Mouse (Mus musculus): Measurements from ENCODE around the gene Nxpe3.
"Not testable (repeated sequence)": the region's sequence is repeated elsewhere in the genome, so short reads cannot be mapped to it uniquely, and the experiment has no call there.

Nxpe3 gene

DNA sequence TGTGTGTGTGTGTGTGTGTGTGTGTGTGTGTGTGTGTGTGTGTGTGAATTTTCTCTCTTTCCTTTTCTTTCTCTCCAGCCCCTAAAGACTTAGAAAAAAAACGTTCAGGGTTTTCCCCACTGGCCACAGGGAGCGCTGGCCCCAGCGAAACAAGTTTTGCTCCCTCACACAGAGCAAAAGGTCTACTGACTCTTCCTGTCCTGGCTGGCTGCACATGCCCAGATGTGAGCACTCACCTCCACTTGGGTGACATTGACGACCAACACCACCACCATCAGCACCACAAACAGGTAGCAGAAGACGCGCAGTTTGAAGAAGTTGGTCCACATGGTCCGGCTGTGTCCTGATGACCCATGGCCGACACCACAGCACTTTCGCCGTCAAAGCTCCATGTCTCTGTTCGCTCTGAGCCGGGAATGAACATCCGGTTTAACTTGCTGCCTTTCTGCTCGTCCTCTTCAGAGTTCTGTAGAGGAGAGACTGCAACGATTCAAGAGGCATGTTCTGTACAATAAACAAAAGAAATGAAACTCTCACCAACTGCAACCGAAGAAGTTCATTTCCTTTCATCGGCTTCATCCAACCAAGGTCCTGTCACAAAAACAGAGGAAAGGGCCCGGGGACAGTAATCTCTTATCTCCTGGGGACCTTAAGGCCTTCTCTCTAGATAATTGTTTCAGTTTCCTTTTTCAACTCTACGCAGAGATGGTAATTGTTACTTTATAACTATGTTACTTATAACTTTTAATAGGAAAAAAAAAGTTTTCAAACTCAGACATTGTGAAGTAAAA, 4.5 kb downstream of the Nxpe3 start:
- no peak for DNase-seq (ENCODE audit: low read depth, low spot score)

DNA sequence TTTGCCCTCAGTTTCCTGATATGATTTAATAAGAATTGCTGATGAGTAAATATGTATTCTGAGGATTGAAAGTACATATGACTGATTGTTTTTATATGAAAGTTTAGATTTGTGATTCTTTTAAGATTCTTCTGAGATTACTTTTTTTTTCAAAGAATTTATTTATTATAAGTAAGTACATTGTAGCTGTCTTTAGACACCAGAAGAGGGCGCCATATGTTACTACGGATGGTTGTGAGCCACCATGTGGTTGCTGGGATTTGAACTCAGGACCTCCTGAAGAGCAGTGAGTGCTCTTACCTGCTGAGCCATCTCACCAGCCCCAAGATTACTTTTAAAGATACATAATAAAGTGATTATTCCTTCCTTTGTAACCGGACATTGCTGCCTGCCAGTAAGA, 5.6 kb downstream of the Nxpe3 start:
- no peak for DNase-seq (ENCODE audit: low read depth, low spot score)

GRCm38 (mm10) chr16:55888584-55888960, 6.5 kb downstream of the Nxpe3 start:
- DNase-seq (ENCODE audit: low read depth, low spot score) = no peak

DNA sequence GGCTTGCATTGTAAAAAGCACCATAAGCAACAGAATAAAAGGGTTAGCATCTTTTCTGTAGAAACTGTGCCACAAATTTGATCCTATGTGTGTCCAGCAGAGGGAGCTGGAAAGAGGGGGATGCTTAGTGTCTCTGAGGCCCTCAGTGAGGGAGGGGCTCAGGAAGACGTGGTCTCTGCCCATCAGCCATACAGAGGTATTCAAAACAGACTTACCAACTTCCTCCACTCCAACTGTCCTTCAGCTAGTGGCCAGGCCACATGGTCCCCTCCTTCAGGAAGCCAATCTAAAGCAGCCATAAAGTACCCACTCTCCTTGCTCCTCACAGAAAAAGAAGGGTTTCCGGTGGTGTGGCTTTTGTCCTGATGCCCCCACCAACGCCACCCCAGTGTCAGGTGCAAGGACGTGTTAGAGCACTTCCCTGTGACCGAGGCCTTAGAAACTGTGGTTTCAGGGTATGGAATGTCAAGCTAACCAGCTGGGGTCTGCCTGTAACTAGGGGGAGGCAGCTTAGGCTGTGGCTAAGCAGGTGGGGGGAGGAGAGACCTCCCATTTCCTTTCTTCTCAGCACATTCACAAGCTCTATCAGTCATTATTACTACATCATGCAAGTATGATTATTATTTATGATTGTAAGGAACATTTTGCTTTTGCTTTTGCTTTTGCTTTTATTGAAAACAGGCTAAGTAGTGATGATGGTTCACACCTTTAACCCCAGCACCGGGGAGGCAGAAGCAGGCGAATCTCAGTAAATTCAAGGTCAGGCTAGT, 7.1 kb downstream of the Nxpe3 start:
- peak; percentile 52 for DNase-seq (ENCODE audit: low read depth, low spot score)

GRCm38 (mm10) chr16:55884246-55884645, 10.8 kb downstream of the Nxpe3 start:
- DNase-seq (ENCODE audit: low read depth, low spot score) = no peak

DNA sequence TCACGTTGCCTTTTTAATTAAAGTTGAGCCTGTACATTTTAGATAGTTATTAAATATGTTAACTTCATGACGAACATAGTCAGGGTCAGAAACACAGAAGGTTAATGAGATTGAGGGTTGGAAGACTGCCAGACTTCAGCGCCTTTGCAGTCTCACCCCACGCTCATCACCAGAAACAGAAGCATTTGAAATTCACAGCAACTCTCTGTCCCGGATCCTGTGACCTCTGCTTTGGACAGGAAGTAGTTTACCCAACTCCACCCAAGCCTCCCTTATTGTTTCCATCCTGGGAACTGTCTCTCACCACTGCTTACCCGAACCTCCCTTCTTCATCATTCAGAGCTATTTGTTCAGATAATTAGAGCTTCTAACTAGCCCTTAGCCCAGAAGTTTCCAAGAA, 19.1 kb downstream of the Nxpe3 start:
- no peak for DNase-seq (ENCODE audit: low read depth, low spot score)

GRCm38 (mm10) chr16:55863832-55864231, 31.3 kb downstream of the Nxpe3 start:
- DNase-seq (ENCODE audit: low read depth, low spot score) = no peak

- peak; percentile 92 for DNase-seq (ENCODE audit: low read depth, low spot score)
These were observed 31.8 kb downstream of the Nxpe3 start for GRCm38 (mm10) chr16:55863149-55863815.

DNA sequence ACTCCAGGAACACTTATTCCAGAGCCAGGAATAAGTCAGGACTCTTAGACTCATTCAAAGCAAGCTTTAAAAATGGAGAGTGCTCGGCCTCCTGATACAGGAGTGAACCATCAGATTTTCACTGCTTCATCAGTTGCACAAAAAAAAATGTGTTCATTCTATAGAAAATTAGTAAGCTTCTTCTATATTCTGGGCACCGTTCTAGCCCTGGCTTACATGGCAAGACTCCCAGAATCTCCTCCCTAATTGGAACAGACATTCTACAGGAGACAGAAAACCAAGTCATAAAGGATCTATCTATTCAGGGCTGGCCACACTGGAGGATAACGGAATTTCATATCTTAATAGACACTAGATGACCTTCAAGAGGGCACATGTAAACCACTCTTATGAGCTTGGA, 34.0 kb downstream of the Nxpe3 start:
- DNase-seq (ENCODE audit: low read depth, low spot score) = peak; percentile 71

DNA sequence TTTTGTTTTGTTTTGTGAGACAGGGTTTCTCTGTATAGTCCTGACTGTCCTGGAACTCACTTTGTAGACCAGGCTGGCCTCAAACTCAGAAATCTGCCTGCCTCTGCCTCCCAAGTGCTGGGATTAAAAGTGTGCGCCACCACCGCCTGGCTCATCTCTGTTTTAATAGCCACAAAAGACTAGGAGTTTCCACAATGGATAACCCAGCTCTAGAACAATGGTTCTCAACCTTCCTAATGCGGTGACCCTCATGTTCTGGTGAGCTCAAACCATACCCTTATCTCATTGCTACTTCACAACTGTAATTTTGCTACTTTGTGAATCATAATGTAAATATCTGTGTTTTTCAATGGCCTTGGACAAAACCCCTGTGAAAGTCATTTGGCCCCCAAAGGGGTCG, 35.7 kb downstream of the Nxpe3 start:
- not testable (repeated sequence) for DNase-seq (ENCODE audit: low read depth, low spot score)

- peak; percentile 87 for DNase-seq (ENCODE audit: low read depth, low spot score)
These were observed 36.6 kb downstream of the Nxpe3 start for GRCm38 (mm10) chr16:55858465-55858864.

DNA sequence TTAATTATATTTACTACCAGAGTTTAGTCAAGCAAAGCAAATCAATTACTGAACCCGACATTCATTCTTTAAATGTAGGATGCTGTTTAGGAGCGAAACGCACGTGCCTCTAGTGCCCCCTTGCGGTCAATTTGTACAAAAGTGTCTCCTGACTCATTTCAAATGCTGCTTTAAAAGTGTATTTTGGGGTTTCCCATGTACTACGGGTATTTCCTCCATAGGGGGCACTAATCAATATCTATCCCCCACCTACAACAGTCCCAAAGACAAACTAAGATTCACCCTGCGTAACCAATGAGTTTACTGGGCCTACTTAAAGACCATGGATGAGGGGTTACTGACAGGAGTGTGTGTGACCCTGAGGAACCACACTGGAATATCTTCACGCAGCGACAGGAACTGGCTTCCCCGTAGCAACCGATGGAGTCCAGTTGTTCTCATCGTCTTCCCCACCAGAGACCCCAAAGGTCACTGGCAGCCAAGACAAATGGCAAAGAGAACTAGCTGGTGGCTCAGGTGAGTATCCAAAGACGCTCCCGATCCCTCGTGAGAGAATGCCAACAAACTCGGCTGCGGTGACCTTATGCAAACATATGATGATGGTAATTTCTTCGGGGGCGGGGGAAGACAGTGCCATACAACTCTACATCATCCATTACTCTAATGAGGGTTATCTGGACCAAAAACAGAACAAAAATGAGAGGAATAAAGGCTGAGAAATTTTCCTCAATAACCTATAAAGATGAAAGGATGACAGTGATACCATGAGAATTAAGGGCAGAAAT, 42.0 kb downstream of the Nxpe3 start:
- peak; percentile 92 for DNase-seq (ENCODE audit: low read depth, low spot score)

GRCm38 (mm10) chr16:55852515-55852914, 42.6 kb downstream of the Nxpe3 start:
- no peak for DNase-seq (ENCODE audit: low read depth, low spot score)

GRCm38 (mm10) chr16:55850485-55850884, 44.6 kb downstream of the Nxpe3 start:
- no peak for DNase-seq (ENCODE audit: low read depth, low spot score)

GRCm38 (mm10) chr16:55847679-55848078, 47.4 kb downstream of the Nxpe3 start:
- DNase-seq (ENCODE audit: low read depth, low spot score) = no peak

- no peak for DNase-seq (ENCODE audit: low read depth, low spot score)
These were observed 50.2 kb downstream of the Nxpe3 start for GRCm38 (mm10) chr16:55844847-55845246.

GRCm38 (mm10) chr16:55843919-55844318, 51.2 kb downstream of the Nxpe3 start:
- no peak for DNase-seq (ENCODE audit: low read depth, low spot score)

GRCm38 (mm10) chr16:55843134-55843533, 52.0 kb downstream of the Nxpe3 start:
- DNase-seq (ENCODE audit: low read depth, low spot score) = no peak

- no peak for DNase-seq (ENCODE audit: low read depth, low spot score)
These were observed 53.6 kb downstream of the Nxpe3 start for GRCm38 (mm10) chr16:55841506-55841905.

- peak; percentile 87 for DNase-seq (ENCODE audit: low read depth, low spot score)
These were observed 56.3 kb downstream of the Nxpe3 start, which contains the start of gene Nfkbiz for GRCm38 (mm10) chr16:55838510-55839474. Nfkbiz (minus strand) TSS chr16:55838899.
